Comparison of ENCODE assay signal across 9 mouse cellular contexts in the genomic region with DNA sequence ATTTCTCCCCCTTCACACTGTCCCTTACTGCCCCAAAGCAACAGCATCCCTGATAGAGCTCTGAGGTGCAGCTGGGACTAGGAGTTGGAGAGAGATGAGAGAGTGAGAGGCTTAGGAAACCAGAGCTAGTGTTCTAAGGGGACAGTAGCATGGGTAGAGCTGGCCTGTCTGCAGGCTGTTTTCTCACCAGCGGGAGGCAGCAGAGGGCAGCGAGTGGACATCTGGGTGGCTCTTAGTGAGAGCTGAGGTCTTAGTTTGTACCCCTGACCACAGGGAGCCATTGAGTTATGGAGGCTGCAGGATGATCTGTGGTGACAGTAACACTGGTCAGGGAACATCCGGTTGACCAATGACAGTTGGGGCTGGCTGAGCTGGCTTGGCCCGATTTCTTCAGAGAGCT.
DNase-seq lines count a peak whose midpoint lies in the region; ATAC-seq and TF ChIP-seq lines count a peak whose summit lies in the region.
"Had no signal": no experiment of that assay in that cellular context is flagged by ENCODE, and none has a peak within 500 bp of the region (broad histone marks: within the 10 kb centered on the region; RNA-seq: fewer than 3 reads in every experiment).

No protein-coding gene starts in this region.

- no peaks in the 10 kb centered on the region for H3K36me3 ChIP-seq in G1E (replicated peaks)
- H3K36me3 ChIP-seq in hindbrain, embryonic 14.5 days (replicated peaks; ENCODE audit: control insufficient read depth, insufficient read depth): no peaks in the 10 kb centered on the region

- WGBS in cerebellum, adult 2 months: 13% methylated on average over 4 of the region's 4 CpGs
- 33% methylated on average over 4 of the region's 4 CpGs for WGBS in hindbrain, embryonic 14.5 days

- no peak for TF ChIP-seq POLR2A in cerebellum, adult 2 months (IDR thresholded peaks at IDR 0.05; ENCODE audit: borderline replicate concordance, insufficient read depth, low read length)

- peaks cover 5% of the 10 kb centered on the region; the same call in 1 of the 2 replicates for H3K27me3 ChIP-seq in G1E (ENCODE audit: insufficient read depth, low read length)
- no peaks in the 10 kb centered on the region for H3K27me3 ChIP-seq in cerebellum, adult 2 months (ENCODE audit: control insufficient read depth, insufficient read depth, low read length)
- H3K27me3 ChIP-seq in hindbrain, embryonic 14.5 days (ENCODE audit: control insufficient read depth, insufficient read depth, low read length): no peaks in the 10 kb centered on the region

- no peak for ATAC-seq in G1E (ENCODE audit: extremely low read depth, insufficient number of reproducible peaks, low FRiP score, poor library complexity, severe bottlenecking)
- ATAC-seq in hindbrain, embryonic 14.5 days (ENCODE audit: low FRiP score): peak; percentile 57; the same call in 1 of the 2 replicates

- no peak overlapping the region for H3K4me3 ChIP-seq in G1E (ENCODE audit: low read depth, low read length)
- H3K4me3 ChIP-seq in cerebellum, adult 2 months (replicated peaks; ENCODE audit: insufficient read depth, low read depth, low read length): no peak overlapping the region
- H3K4me3 ChIP-seq in hindbrain, embryonic 14.5 days (replicated peaks; ENCODE audit: low read length): no peak overlapping the region
- H3K4me3 ChIP-seq: erythroblast, embryonic 14.5 days had no signal

- no peaks in the 10 kb centered on the region for H3K4me1 ChIP-seq in G1E (ENCODE audit: insufficient read depth, low read depth, low read length)
- H3K4me1 ChIP-seq in cerebellum, adult 2 months (ENCODE audit: control insufficient read depth, insufficient read depth, low read length): peaks cover 90% of the 10 kb centered on the region
- H3K4me1 ChIP-seq in hindbrain, embryonic 14.5 days (replicated peaks; ENCODE audit: control insufficient read depth, insufficient read depth, low read length): no peaks in the 10 kb centered on the region

- no peaks in the 10 kb centered on the region for H3K9me3 ChIP-seq in G1E (replicated peaks)
- H3K9me3 ChIP-seq in hindbrain, embryonic 14.5 days (ENCODE audit: control insufficient read depth, low read length): no peaks in the 10 kb centered on the region

- no peak overlapping the region for H3K9ac ChIP-seq in hindbrain, embryonic 14.5 days

- H3K4me2 ChIP-seq in hindbrain, embryonic 14.5 days (replicated peaks): no peak overlapping the region

- DNase-seq in G1E (ENCODE audit: low spot score): no peak
- peak; percentile 78 to 89 for DNase-seq in cerebellum, adult 2 months
- peak; percentile 75 to 79 for DNase-seq in frontal cortex, postnatal 25 days (ENCODE audit: low spot score in 2 of 2)
- DNase-seq in hindbrain, embryonic 14.5 days (ENCODE audit: low spot score): peak; percentile 75
- peak; percentile 74 to 96 for DNase-seq in layer of hippocampus, postnatal 25 days (ENCODE audit: extremely low spot score in 1 of 2, low spot score in 1 of 2)
- DNase-seq in lung, postnatal 25 days (ENCODE audit: low spot score): peak; percentile 87
- peak; percentile 82 for DNase-seq in retina, postnatal 1 day
- DNase-seq in thymus, postnatal 36 days: peak; percentile 74 to 83

- TF ChIP-seq CTCF in G1E (IDR thresholded peaks at IDR 0.05; ENCODE audit: low read depth, low read length): peak; percentile 46; the same call in 1 of the 2 replicates
- peak; percentile 91 for TF ChIP-seq CTCF in cerebellum, adult 2 months (IDR thresholded peaks at IDR 0.05; ENCODE audit: borderline replicate concordance, insufficient read depth, low read depth, low read length)

- peak overlapping the region; percentile 17; the same call in 1 of the 2 replicates for H3K27ac ChIP-seq in cerebellum, adult 2 months (ENCODE audit: insufficient read depth, low read length)
- no peak overlapping the region for H3K27ac ChIP-seq in hindbrain, embryonic 14.5 days
